Mouse (Mus musculus) embryonic facial prominence, embryonic 11.5 days (tissue): ENCODE data around the gene Jagn1. TPM values are rescaled to one million over a fixed set of nuclear protein-coding genes. Genes with fewer than 3 reads are reported as not detected.

Source experiments
- ATAC-seq: fragments of 200-750 bp; cut with Nextera tagmentation; replicated peaks from 2 replicates; pipeline ENCODE4 v1.8.0; 2017; ENCODE audit warnings: low read depth; ENCODE audit not compliant: insufficient number of reproducible peaks, low FRiP score, low TSS enrichment
- DNase-seq: peaks from one replicate; pipeline ENCODE4 v3.0.0-alpha.2; 2015; ENCODE audit warnings: low spot score
- H3K27ac ChIP-seq: fragments of 300-500 bp; sonication (generic); replicated peaks from 2 replicates; pipeline ENCODE4 v1.5.1; 2014; ENCODE audit warnings: mild to moderate bottlenecking, low read depth, low read length, control low read depth
- H3K27me3 ChIP-seq: fragments of 300-500 bp; sonication (generic); 2 replicates; pipeline ENCODE4 v1.6.1; 2014; ENCODE audit warnings: mild to moderate bottlenecking, low read length, moderate library complexity, mixed read lengths; ENCODE audit not compliant: control insufficient read depth, insufficient read depth
- H3K36me3 ChIP-seq: fragments of 300-500 bp; sonication (generic); replicated peaks from 2 replicates; pipeline ENCODE4 v1.6.1; 2014; ENCODE audit warnings: low read depth, mild to moderate bottlenecking, low read length, moderate library complexity, mixed read lengths; ENCODE audit not compliant: control insufficient read depth, insufficient read depth
- H3K4me1 ChIP-seq: fragments of 300-500 bp; sonication (generic); 2 replicates; pipeline ENCODE4 v1.6.1; 2014; ENCODE audit warnings: low read length, mixed read lengths; ENCODE audit not compliant: control insufficient read depth, insufficient read depth
- H3K4me2 ChIP-seq: fragments of 300-500 bp; sonication (generic); 2 replicates; pipeline ENCODE4 v1.6.1; 2014; ENCODE audit warnings: low read depth, mild to moderate bottlenecking, control low read depth, low read length, moderate library complexity
- H3K4me3 ChIP-seq: fragments of 300-500 bp; sonication (generic); 2 replicates; pipeline ENCODE4 v1.5.1; 2014; ENCODE audit warnings: low read depth, low read length, control low read depth
- H3K9ac ChIP-seq: fragments of 300-500 bp; sonication (generic); replicated peaks from 2 replicates; pipeline ENCODE4 v1.6.1; 2014; ENCODE audit warnings: mild to moderate bottlenecking, control low read depth, low read length
- H3K9me3 ChIP-seq: fragments of 300-500 bp; sonication (generic); replicated peaks from 2 replicates; pipeline ENCODE4 v1.6.1; 2016; ENCODE audit warnings: mild to moderate bottlenecking, low read length, inconsistent platforms, mixed read lengths; ENCODE audit not compliant: control insufficient read depth
- WGBS: fragments of 180-500 bp; shearing (Covaris S2); extraction: QIAGEN DNeasy Blood & Tissue Kit; methylation state at CpG from one replicate; pipeline ENCODE4 v1.1.7; 2014; 5-methylcytosine and 5-hydroxymethylcytosine counted together
- microRNA-seq: library from miRNA; unstranded; fragments of <30 nt; microRNA quantifications from one replicate; pipeline ENCODE4, GENCODE M21; 2016; ENCODE audit warnings: borderline number of aligned reads
- polyA plus RNA-seq: library from polyadenylated mRNA; unstranded; fragments of >200 nt; fragmentation: Nextera tagmentation; extraction: Ambion mirVana; gene quantifications from 2 replicates; pipeline ENCODE4 v1.2.1, GENCODE M21; 2014

Jagn1 gene
- polyA plus RNA-seq, 1 experiment from 2014 or later: 72.6 TPM

- Histone ChIP-seq H3K9me3 (no peaks in the 10 kb centered on the region), H3K9ac (peak overlapping the region; percentile 44), H3K4me1 (no peaks in the 10 kb centered on the region; the same call in 1 of the 2 replicates), H3K27ac (no peak overlapping the region), H3K4me2 (peak overlapping the region; percentile 56), H3K4me3 (peak overlapping the region; percentile 37), H3K27me3 (peaks cover 15% of the 10 kb centered on the region), H3K36me3 (no peaks in the 10 kb centered on the region)
- DNase-seq (peak; percentile 77), ATAC-seq (peak; percentile 69)
- 1% methylated on average over 53 of the region's 54 CpGs for WGBS
Measured at GRCm38 (mm10) chr6:113494258-113494788, 52.0 kb downstream of the Jagn1 start.

GRCm38 (mm10) chr6:113495071-113495675, 52.8 kb downstream of the Jagn1 start:
- Histone ChIP-seq H3K4me1 (no peaks in the 10 kb centered on the region; the same call in 1 of the 2 replicates), H3K4me2 (no peak overlapping the region; the same call in 1 of the 2 replicates), H3K9ac (0 out of 2 replicates have a peak overlapping the region, but pooled peaks have one; percentile 6), H3K27me3 (peaks cover 15% of the 10 kb centered on the region), H3K9me3 (no peaks in the 10 kb centered on the region), H3K27ac (no peak overlapping the region), H3K4me3 (peak overlapping the region; percentile 37; the same call in 1 of the 2 replicates), H3K36me3 (no peaks in the 10 kb centered on the region)
- 50% methylated on average over 28 of the region's 28 CpGs for WGBS
- ATAC-seq (no peak), DNase-seq (no peak)

Small RNA genes lying within 50 kb of the gene (microRNA-seq; reads per million reads assigned to microRNA genes)
- gene Gm24387: not detected

Other genes starting within 250 kb of the Jagn1 start
- 1.2 and 1.5 TPM in 2 replicates for gene Lhfpl4, start 247.2 kb upstream of the Jagn1 start, polyA plus RNA-seq
- 42.5 and 44.8 TPM in 2 replicates for gene Mtmr14, start 204.7 kb upstream of the Jagn1 start, polyA plus RNA-seq
- 0.10 and 0.14 TPM in 2 replicates for gene Cpne9, start 160.3 kb upstream of the Jagn1 start, polyA plus RNA-seq
- 17.6 and 21.3 TPM in 2 replicates for gene Brpf1, start 135.4 kb upstream of the Jagn1 start, polyA plus RNA-seq
- 13.0 and 14.6 TPM in 2 replicates for gene Ogg1, start 115.6 kb upstream of the Jagn1 start, polyA plus RNA-seq
- 73.5 and 77.1 TPM in 2 replicates for gene Camk1, start 98.6 kb upstream of the Jagn1 start, polyA plus RNA-seq
- gene Tada3, start 64.7 kb upstream of the Jagn1 start, polyA plus RNA-seq: 44.3 and 51.0 TPM in 2 replicates
- 201 and 203 TPM in 2 replicates for gene Arpc4, start 64.5 kb upstream of the Jagn1 start, polyA plus RNA-seq
- gene Ttll3, start 53.3 kb upstream of the Jagn1 start, polyA plus RNA-seq: 2.2 and 2.7 TPM in 2 replicates
- gene Rpusd3, start 23.2 kb upstream of the Jagn1 start, polyA plus RNA-seq: 25.7 and 27.2 TPM in 2 replicates
- not detected in 2 replicates for gene Cidec, start 6.8 kb upstream of the Jagn1 start, polyA plus RNA-seq
- gene Il17re, start 15.9 kb downstream of the Jagn1 start, polyA plus RNA-seq: 1.2 and 2.3 TPM in 2 replicates
- 1.3 and 3.5 TPM in 2 replicates for gene Il17rc, start 28.9 kb downstream of the Jagn1 start, polyA plus RNA-seq
- 13.1 and 16.2 TPM in 2 replicates for gene Creld1, start 40.7 kb downstream of the Jagn1 start, polyA plus RNA-seq
- gene Prrt3, start 59.4 kb downstream of the Jagn1 start, polyA plus RNA-seq: 0.90 and 1.3 TPM in 2 replicates
- gene Emc3, start 89.1 kb downstream of the Jagn1 start, polyA plus RNA-seq: 83.2 and 85.8 TPM in 2 replicates
- gene Fancd2, start 89.1 kb downstream of the Jagn1 start, polyA plus RNA-seq: 14.6 and 17.7 TPM in 2 replicates
- 0.20 TPM in 1 of 2 replicates, not detected in the other for gene Fancd2os, start 158.1 kb downstream of the Jagn1 start, polyA plus RNA-seq
- 232 and 233 TPM in 2 replicates for gene Brk1, start 162.2 kb downstream of the Jagn1 start, polyA plus RNA-seq
- gene Vhl, start 181.4 kb downstream of the Jagn1 start, polyA plus RNA-seq: 56.9 and 64.0 TPM in 2 replicates
- gene Irak2, start 195.9 kb downstream of the Jagn1 start, polyA plus RNA-seq: 2.2 and 4.0 TPM in 2 replicates